Mouse (Mus musculus): ENCODE measurements at regions not wholly inside any gene's neighbourhood (a gene's known extent, or its start where the extent isn't known, plus 50 kb on each side); places are given as distances from the start of the nearest gene placed in this dataset.

GRCm38 (mm10) chr7:69564432-69564831 is 802.1 kb downstream of the Nr2f2 start:
- TF ChIP-seq POLR2A (IDR thresholded peaks at IDR 0.05; ENCODE audit: borderline replicate concordance, extremely low read depth, low read depth, low read length) = no peak
- TF ChIP-seq CTCF (IDR thresholded peaks at IDR 0.05; ENCODE audit: insufficient read depth, low read length) = no peak
- DNase-seq = no peak
- Histone ChIP-seq H3K4me1 (ENCODE audit: control insufficient read depth, insufficient read depth, low read length) (no peaks in the 10 kb centered on the region), H3K4me3 (replicated peaks; ENCODE audit: extremely low read depth, low read depth, low read length) (no peak overlapping the region)
- 78% methylated on average over 2 of the region's 2 CpGs for WGBS

GRCm38 (mm10) chr7:69554776-69555175 is 805.7 kb upstream of the Arrdc4 start:
- Histone ChIP-seq H3K4me3 (replicated peaks; ENCODE audit: extremely low read depth, low read depth, low read length) (no peak overlapping the region), H3K4me1 (ENCODE audit: control insufficient read depth, insufficient read depth, low read length) (no peaks in the 10 kb centered on the region)
- TF ChIP-seq POLR2A (IDR thresholded peaks at IDR 0.05; ENCODE audit: borderline replicate concordance, extremely low read depth, low read depth, low read length) = no peak
- no peak for TF ChIP-seq CTCF (IDR thresholded peaks at IDR 0.05; ENCODE audit: insufficient read depth, low read length)
- 70% methylated on average over 8 of the region's 8 CpGs for WGBS
- DNase-seq = no peak

- no peak for TF ChIP-seq POLR2A (IDR thresholded peaks at IDR 0.05; ENCODE audit: borderline replicate concordance, extremely low read depth, low read depth, low read length)
- no peak for TF ChIP-seq CTCF (IDR thresholded peaks at IDR 0.05; ENCODE audit: insufficient read depth, low read length)
- no peak for DNase-seq
- Histone ChIP-seq H3K4me1 (ENCODE audit: control insufficient read depth, insufficient read depth, low read length) (no peaks in the 10 kb centered on the region), H3K4me3 (replicated peaks; ENCODE audit: extremely low read depth, low read depth, low read length) (no peak overlapping the region)
- WGBS = 70% methylated on average over 6 of the region's 6 CpGs
Observed at GRCm38 (mm10) chr7:69553981-69554380, 804.9 kb upstream of the Arrdc4 start.

- H3K4me3 ChIP-seq (replicated peaks; ENCODE audit: extremely low read depth, low read depth, low read length) = no peak overlapping the region
- WGBS = 80% methylated on average over 1 of the region's 1 CpGs
- no peak for DNase-seq
- no peaks in the 10 kb centered on the region for H3K4me1 ChIP-seq (ENCODE audit: control insufficient read depth, insufficient read depth, low read length)
- no peak for TF ChIP-seq CTCF (IDR thresholded peaks at IDR 0.05; ENCODE audit: insufficient read depth, low read length)
- no peak for TF ChIP-seq POLR2A (IDR thresholded peaks at IDR 0.05; ENCODE audit: borderline replicate concordance, extremely low read depth, low read depth, low read length)
Observed at GRCm38 (mm10) chr7:69536072-69536471, 787.0 kb upstream of the Arrdc4 start.

GRCm38 (mm10) chr7:69513966-69514365 is 764.9 kb upstream of the Arrdc4 start:
- TF ChIP-seq CTCF (IDR thresholded peaks at IDR 0.05; ENCODE audit: insufficient read depth, low read length) = no peak
- no peak for TF ChIP-seq POLR2A (IDR thresholded peaks at IDR 0.05; ENCODE audit: borderline replicate concordance, extremely low read depth, low read depth, low read length)
- 75% methylated on average over 2 of the region's 2 CpGs for WGBS
- no peak for DNase-seq
- Histone ChIP-seq H3K4me1 (ENCODE audit: control insufficient read depth, insufficient read depth, low read length) (no peaks in the 10 kb centered on the region), H3K4me3 (replicated peaks; ENCODE audit: extremely low read depth, low read depth, low read length) (no peak overlapping the region)

- no peak overlapping the region for H3K4me3 ChIP-seq (replicated peaks; ENCODE audit: extremely low read depth, low read depth, low read length)
- DNase-seq = no peak
- no peaks in the 10 kb centered on the region for H3K4me1 ChIP-seq (ENCODE audit: control insufficient read depth, insufficient read depth, low read length)
- WGBS = 50% methylated on average over 8 of the region's 8 CpGs
- TF ChIP-seq POLR2A (IDR thresholded peaks at IDR 0.05; ENCODE audit: borderline replicate concordance, extremely low read depth, low read depth, low read length) = no peak
- TF ChIP-seq CTCF (IDR thresholded peaks at IDR 0.05; ENCODE audit: insufficient read depth, low read length) = no peak
Observed at GRCm38 (mm10) chr7:69510389-69510788, 761.3 kb upstream of the Arrdc4 start.

GRCm38 (mm10) chr7:69493062-69493930 is 744.3 kb upstream of the Arrdc4 start:
- no peak for DNase-seq
- Histone ChIP-seq H3K4me1 (ENCODE audit: control insufficient read depth, insufficient read depth, low read length) (no peaks in the 10 kb centered on the region), H3K4me3 (replicated peaks; ENCODE audit: extremely low read depth, low read depth, low read length) (no peak overlapping the region)
- WGBS = 67% methylated on average over 18 of the region's 18 CpGs
- TF ChIP-seq POLR2A (IDR thresholded peaks at IDR 0.05; ENCODE audit: borderline replicate concordance, extremely low read depth, low read depth, low read length) (no peak), CTCF (IDR thresholded peaks at IDR 0.05; ENCODE audit: insufficient read depth, low read length) (no peak)

GRCm38 (mm10) chr7:69490566-69491466 is 741.8 kb upstream of the Arrdc4 start:
- Histone ChIP-seq H3K4me3 (replicated peaks; ENCODE audit: extremely low read depth, low read depth, low read length) (no peak overlapping the region), H3K4me1 (ENCODE audit: control insufficient read depth, insufficient read depth, low read length) (no peaks in the 10 kb centered on the region)
- TF ChIP-seq CTCF (IDR thresholded peaks at IDR 0.05; ENCODE audit: insufficient read depth, low read length) = peak; percentile 80
- no peak for TF ChIP-seq POLR2A (IDR thresholded peaks at IDR 0.05; ENCODE audit: borderline replicate concordance, extremely low read depth, low read depth, low read length)
- DNase-seq = peak; percentile 54
- WGBS = 38% methylated on average over 16 of the region's 16 CpGs

- 62% methylated on average over 6 of the region's 6 CpGs for WGBS
- TF ChIP-seq CTCF (IDR thresholded peaks at IDR 0.05; ENCODE audit: insufficient read depth, low read length) = no peak
- no peak for TF ChIP-seq POLR2A (IDR thresholded peaks at IDR 0.05; ENCODE audit: borderline replicate concordance, extremely low read depth, low read depth, low read length)
- H3K4me1 ChIP-seq (ENCODE audit: control insufficient read depth, insufficient read depth, low read length) = no peaks in the 10 kb centered on the region
- no peak for DNase-seq
- no peak overlapping the region for H3K4me3 ChIP-seq (replicated peaks; ENCODE audit: extremely low read depth, low read depth, low read length)
Observed at GRCm38 (mm10) chr7:69488630-69489029, 739.6 kb upstream of the Arrdc4 start.

All from lung, adult 2 months (tissue).